Mouse (Mus musculus): Measurements from ENCODE around the gene Sorl1.

Sorl1 gene

GRCm38 (mm10) chr9:42122441-42122840 is 1.7 kb downstream of the Sorl1 start:
- DNase-seq (ENCODE audit: low spot score), result no peak

GRCm38 (mm10) chr9:42121631-42122354 is 2.3 kb downstream of the Sorl1 start:
- DNase-seq (ENCODE audit: low spot score), result no peak

- no peak for DNase-seq (ENCODE audit: low spot score)
Measured at GRCm38 (mm10) chr9:42116418-42117056, 7.6 kb downstream of the Sorl1 start.

- DNase-seq (ENCODE audit: low spot score), result no peak
Measured at GRCm38 (mm10) chr9:42115078-42115477, 9.0 kb downstream of the Sorl1 start.

- DNase-seq (ENCODE audit: low spot score), result no peak
Measured at GRCm38 (mm10) chr9:42113316-42113715, 10.8 kb downstream of the Sorl1 start.

GRCm38 (mm10) chr9:42112691-42113090 is 11.4 kb downstream of the Sorl1 start:
- no peak for DNase-seq (ENCODE audit: low spot score)

GRCm38 (mm10) chr9:42111256-42111655 is 12.8 kb downstream of the Sorl1 start:
- DNase-seq (ENCODE audit: low spot score), result no peak

GRCm38 (mm10) chr9:42109837-42110451 is 14.2 kb downstream of the Sorl1 start:
- DNase-seq (ENCODE audit: low spot score), result peak; percentile 76

- no peak for DNase-seq (ENCODE audit: low spot score)
Measured at GRCm38 (mm10) chr9:42109131-42109530, 15.0 kb downstream of the Sorl1 start.

- DNase-seq (ENCODE audit: low spot score), result no peak
Measured at GRCm38 (mm10) chr9:42108369-42108951, 15.6 kb downstream of the Sorl1 start.

GRCm38 (mm10) chr9:42107062-42107461 is 17.0 kb downstream of the Sorl1 start:
- no peak for DNase-seq (ENCODE audit: low spot score)

GRCm38 (mm10) chr9:42106305-42106704 is 17.8 kb downstream of the Sorl1 start:
- no peak for DNase-seq (ENCODE audit: low spot score)

- DNase-seq (ENCODE audit: low spot score), result no peak
Measured at GRCm38 (mm10) chr9:42103546-42103945, 20.6 kb downstream of the Sorl1 start.

GRCm38 (mm10) chr9:42102013-42102412 is 22.1 kb downstream of the Sorl1 start:
- no peak for DNase-seq (ENCODE audit: low spot score)

- DNase-seq (ENCODE audit: low spot score), result no peak
Measured at GRCm38 (mm10) chr9:42101266-42101665, 22.8 kb downstream of the Sorl1 start.

GRCm38 (mm10) chr9:42100618-42101210 is 23.4 kb downstream of the Sorl1 start:
- no peak for DNase-seq (ENCODE audit: low spot score)

GRCm38 (mm10) chr9:42098474-42099121 is 25.5 kb downstream of the Sorl1 start:
- no peak for DNase-seq (ENCODE audit: low spot score)

GRCm38 (mm10) chr9:42097731-42098473 is 26.2 kb downstream of the Sorl1 start:
- no peak for DNase-seq (ENCODE audit: low spot score)

- DNase-seq (ENCODE audit: low spot score), result no peak
Measured at GRCm38 (mm10) chr9:42097006-42097730, 26.9 kb downstream of the Sorl1 start.

- no peak for DNase-seq (ENCODE audit: low spot score)
Measured at GRCm38 (mm10) chr9:42094752-42095151, 29.3 kb downstream of the Sorl1 start.
